Mouse (Mus musculus): ENCODE results near the gene Nptn. TPM values are rescaled to one million over a fixed set of nuclear protein-coding genes. Genes with fewer than 3 reads are reported as not detected.

Gene Nptn
- polyA plus RNA-seq, 1 experiment from 2014 or later = 122 TPM

- no peaks in the 10 kb centered on the region for H3K27me3 ChIP-seq (replicated peaks; ENCODE audit: control insufficient read depth, insufficient read depth, low read length)
- WGBS = 76% methylated on average over 2 of the region's 2 CpGs
- 0 out of 2 replicates have a peak, but pooled peaks cover 2% of the 10 kb centered on the region for H3K36me3 ChIP-seq (ENCODE audit: control insufficient read depth, insufficient read depth, low read length)
These were observed 48.4 kb downstream of the Nptn start for GRCm38 (mm10) chr9:58630441-58630840.

GRCm38 (mm10) chr9:58648406-58649264 is 66.6 kb downstream of the Nptn start:
- WGBS = 77% methylated on average over 6 of the region's 6 CpGs

More at GRCm38 (mm10) chr9:58630441-58630840, 48.4 kb downstream of the Nptn start:
- no peak overlapping the region for H3K27ac ChIP-seq (ENCODE audit: low read length)
- no peaks in the 10 kb centered on the region for H3K4me1 ChIP-seq (ENCODE audit: control insufficient read depth, insufficient read depth, low read length)
- H3K9ac ChIP-seq (ENCODE audit: low read depth, low read length) = no peak overlapping the region
- no peak for ATAC-seq
- H3K4me2 ChIP-seq (ENCODE audit: low read depth, low read length) = no peak overlapping the region
- no peaks in the 10 kb centered on the region for H3K9me3 ChIP-seq (ENCODE audit: control insufficient read depth, low read length)
- H3K4me3 ChIP-seq (ENCODE audit: low read length) = no peak overlapping the region

DNA sequence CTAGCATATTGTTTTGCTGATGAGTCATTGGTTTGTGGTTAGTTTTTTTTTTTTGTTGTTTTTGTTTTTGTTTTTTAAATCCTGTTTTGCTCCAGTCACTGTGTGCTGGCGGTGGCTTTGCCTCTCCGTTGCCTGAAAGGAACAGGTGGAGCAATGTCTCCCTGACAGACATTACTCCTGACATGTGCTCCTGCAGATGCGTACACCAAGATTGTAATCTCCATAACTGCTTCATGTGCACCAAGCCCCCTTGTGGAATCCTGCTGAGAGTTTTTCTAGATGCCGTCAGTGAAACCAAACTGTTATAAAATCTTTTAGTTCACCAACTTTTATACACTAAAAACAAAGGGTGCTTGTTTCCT is 67.2 kb downstream of the Nptn start:
- H3K4me1 ChIP-seq (ENCODE audit: control insufficient read depth, insufficient read depth, low read length) = no peaks in the 10 kb centered on the region
- no peak for ATAC-seq
- no peaks in the 10 kb centered on the region for H3K9me3 ChIP-seq (ENCODE audit: control insufficient read depth, low read length)
- H3K9ac ChIP-seq (ENCODE audit: low read depth, low read length) = no peak overlapping the region
- no peak overlapping the region for H3K27ac ChIP-seq (ENCODE audit: low read length)
- no peak overlapping the region for H3K4me2 ChIP-seq (ENCODE audit: low read depth, low read length)
- no peak overlapping the region for H3K4me3 ChIP-seq (ENCODE audit: low read length)
- no peaks in the 10 kb centered on the region for H3K27me3 ChIP-seq (replicated peaks; ENCODE audit: control insufficient read depth, insufficient read depth, low read length)
- 71% methylated on average over 4 of the region's 4 CpGs for WGBS
- no peaks in the 10 kb centered on the region for H3K36me3 ChIP-seq (ENCODE audit: control insufficient read depth, insufficient read depth, low read length)

More at GRCm38 (mm10) chr9:58648406-58649264, 66.6 kb downstream of the Nptn start:
- Histone ChIP-seq H3K4me3 (ENCODE audit: low read length) (no peak overlapping the region), H3K9ac (ENCODE audit: low read depth, low read length) (no peak overlapping the region), H3K27ac (ENCODE audit: low read length) (no peak overlapping the region), H3K9me3 (ENCODE audit: control insufficient read depth, low read length) (no peaks in the 10 kb centered on the region), H3K4me2 (ENCODE audit: low read depth, low read length) (no peak overlapping the region), H3K27me3 (replicated peaks; ENCODE audit: control insufficient read depth, insufficient read depth, low read length) (no peaks in the 10 kb centered on the region), H3K36me3 (ENCODE audit: control insufficient read depth, insufficient read depth, low read length) (no peaks in the 10 kb centered on the region), H3K4me1 (ENCODE audit: control insufficient read depth, insufficient read depth, low read length) (no peaks in the 10 kb centered on the region)
- ATAC-seq = no peak

DNA sequence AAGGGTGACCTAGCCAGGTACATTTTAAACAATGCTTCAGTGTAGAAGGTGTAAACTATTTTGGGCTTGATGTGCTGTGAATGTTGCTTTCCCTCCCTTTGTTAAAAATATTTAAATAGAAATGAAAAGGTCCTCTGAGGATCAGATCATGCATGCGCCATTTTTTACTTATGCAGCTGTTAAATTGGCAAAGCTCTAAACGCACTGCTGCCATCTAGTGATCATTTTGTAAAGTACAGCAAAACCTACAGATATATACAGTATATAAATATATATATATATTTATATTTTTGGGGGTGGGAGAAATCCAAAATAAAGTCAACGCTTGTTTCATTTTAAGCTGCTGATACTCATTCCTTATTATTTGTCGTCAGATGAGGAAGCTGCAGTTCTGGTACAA is 70.0 kb downstream of the Nptn start:
- no peaks in the 10 kb centered on the region for H3K9me3 ChIP-seq (ENCODE audit: control insufficient read depth, low read length)
- H3K4me2 ChIP-seq (ENCODE audit: low read depth, low read length) = no peak overlapping the region
- ATAC-seq = no peak
- no peaks in the 10 kb centered on the region for H3K27me3 ChIP-seq (replicated peaks; ENCODE audit: control insufficient read depth, insufficient read depth, low read length)
- H3K9ac ChIP-seq (ENCODE audit: low read depth, low read length) = no peak overlapping the region
- H3K27ac ChIP-seq (ENCODE audit: low read length) = no peak overlapping the region
- no peak overlapping the region for H3K4me3 ChIP-seq (ENCODE audit: low read length)
- 55% methylated on average over 4 of the region's 4 CpGs for WGBS
- H3K4me1 ChIP-seq (ENCODE audit: control insufficient read depth, insufficient read depth, low read length) = no peaks in the 10 kb centered on the region
- H3K36me3 ChIP-seq (ENCODE audit: control insufficient read depth, insufficient read depth, low read length) = no peaks in the 10 kb centered on the region

GRCm38 (mm10) chr9:58654494-58654893 is 72.5 kb downstream of the Nptn start:
- H3K4me1 ChIP-seq (ENCODE audit: control insufficient read depth, insufficient read depth, low read length) = no peaks in the 10 kb centered on the region
- H3K27ac ChIP-seq (ENCODE audit: low read length) = no peak overlapping the region
- no peaks in the 10 kb centered on the region for H3K36me3 ChIP-seq (ENCODE audit: control insufficient read depth, insufficient read depth, low read length)
- H3K27me3 ChIP-seq (replicated peaks; ENCODE audit: control insufficient read depth, insufficient read depth, low read length) = no peaks in the 10 kb centered on the region
- no peak overlapping the region for H3K4me3 ChIP-seq (ENCODE audit: low read length)
- no peak overlapping the region for H3K9ac ChIP-seq (ENCODE audit: low read depth, low read length)
- no peaks in the 10 kb centered on the region for H3K9me3 ChIP-seq (ENCODE audit: control insufficient read depth, low read length)
- no peak for ATAC-seq
- 71% methylated on average over 4 of the region's 4 CpGs for WGBS
- H3K4me2 ChIP-seq (ENCODE audit: low read depth, low read length) = no peak overlapping the region

- Histone ChIP-seq H3K4me2 (ENCODE audit: low read depth, low read length) (no peak overlapping the region), H3K36me3 (ENCODE audit: control insufficient read depth, insufficient read depth, low read length) (no peaks in the 10 kb centered on the region)
- WGBS = 56% methylated on average over 2 of the region's 2 CpGs
These were observed 74.4 kb downstream of the Nptn start for GRCm38 (mm10) chr9:58656396-58656795.

GRCm38 (mm10) chr9:58656824-58657223 is 74.8 kb downstream of the Nptn start:
- Histone ChIP-seq H3K27me3 (replicated peaks; ENCODE audit: control insufficient read depth, insufficient read depth, low read length) (no peaks in the 10 kb centered on the region), H3K9ac (ENCODE audit: low read depth, low read length) (no peak overlapping the region), H3K9me3 (ENCODE audit: control insufficient read depth, low read length) (no peaks in the 10 kb centered on the region), H3K4me3 (ENCODE audit: low read length) (no peak overlapping the region), H3K36me3 (ENCODE audit: control insufficient read depth, insufficient read depth, low read length) (no peaks in the 10 kb centered on the region), H3K4me2 (ENCODE audit: low read depth, low read length) (no peak overlapping the region), H3K27ac (ENCODE audit: low read length) (no peak overlapping the region), H3K4me1 (ENCODE audit: control insufficient read depth, insufficient read depth, low read length) (no peaks in the 10 kb centered on the region)
- WGBS = 84% methylated on average over 2 of the region's 2 CpGs
- no peak for ATAC-seq

More at GRCm38 (mm10) chr9:58656396-58656795, 74.4 kb downstream of the Nptn start:
- Histone ChIP-seq H3K9me3 (ENCODE audit: control insufficient read depth, low read length) (no peaks in the 10 kb centered on the region), H3K27ac (ENCODE audit: low read length) (no peak overlapping the region), H3K4me1 (ENCODE audit: control insufficient read depth, insufficient read depth, low read length) (no peaks in the 10 kb centered on the region), H3K9ac (ENCODE audit: low read depth, low read length) (no peak overlapping the region), H3K4me3 (ENCODE audit: low read length) (no peak overlapping the region), H3K27me3 (replicated peaks; ENCODE audit: control insufficient read depth, insufficient read depth, low read length) (no peaks in the 10 kb centered on the region)
- ATAC-seq = no peak

GRCm38 (mm10) chr9:58657735-58658512 is 75.9 kb downstream of the Nptn start:
- no peak overlapping the region for H3K4me3 ChIP-seq (ENCODE audit: low read length)
- H3K4me1 ChIP-seq (ENCODE audit: control insufficient read depth, insufficient read depth, low read length) = no peaks in the 10 kb centered on the region
- H3K9ac ChIP-seq (ENCODE audit: low read depth, low read length) = no peak overlapping the region
- H3K27ac ChIP-seq (ENCODE audit: low read length) = no peak overlapping the region; the same call in 1 of the 2 replicates
- H3K36me3 ChIP-seq (ENCODE audit: control insufficient read depth, insufficient read depth, low read length) = peaks cover 3% of the 10 kb centered on the region
- 73% methylated on average over 5 of the region's 5 CpGs for WGBS
- no peaks in the 10 kb centered on the region for H3K27me3 ChIP-seq (replicated peaks; ENCODE audit: control insufficient read depth, insufficient read depth, low read length)
- H3K4me2 ChIP-seq (ENCODE audit: low read depth, low read length) = no peak overlapping the region
- H3K9me3 ChIP-seq (ENCODE audit: control insufficient read depth, low read length) = no peaks in the 10 kb centered on the region
- peak; percentile 75 for ATAC-seq

GRCm38 (mm10) chr9:58658596-58659309 is 76.7 kb downstream of the Nptn start:
- 80% methylated on average over 4 of the region's 4 CpGs for WGBS
- Histone ChIP-seq H3K4me3 (ENCODE audit: low read length) (no peak overlapping the region), H3K27me3 (replicated peaks; ENCODE audit: control insufficient read depth, insufficient read depth, low read length) (no peaks in the 10 kb centered on the region), H3K4me2 (ENCODE audit: low read depth, low read length) (no peak overlapping the region), H3K27ac (ENCODE audit: low read length) (no peak overlapping the region; the same call in 1 of the 2 replicates), H3K36me3 (ENCODE audit: control insufficient read depth, insufficient read depth, low read length) (peaks cover 3% of the 10 kb centered on the region), H3K9me3 (ENCODE audit: control insufficient read depth, low read length) (no peaks in the 10 kb centered on the region), H3K9ac (ENCODE audit: low read depth, low read length) (no peak overlapping the region), H3K4me1 (ENCODE audit: control insufficient read depth, insufficient read depth, low read length) (no peaks in the 10 kb centered on the region)
- ATAC-seq = no peak
